Mouse (Mus musculus) stomach, postnatal 0 days (tissue): ENCODE measurements around the gene Fbh1. TPM values are rescaled to one million over a fixed set of nuclear protein-coding genes. Genes with fewer than 3 reads are reported as not detected.

Experiments
- ATAC-seq: fragments of 200-750 bp; cut with Nextera tagmentation; 2 replicates; pipeline ENCODE4 v1.8.0; 2017; ENCODE audit not compliant: low FRiP score, low TSS enrichment
- DNase-seq: peaks from one replicate; pipeline ENCODE4 v3.0.0-alpha.2; 2016; ENCODE audit warnings: low spot score
- H3K27ac ChIP-seq: fragments of 300-500 bp; sonication (generic); replicated peaks from 2 replicates; pipeline ENCODE4 v1.5.1; 2014; ENCODE audit warnings: mild to moderate bottlenecking, control low read depth
- H3K27me3 ChIP-seq: fragments of 300-500 bp; sonication (generic); 2 replicates; pipeline ENCODE4 v1.6.1; 2014; ENCODE audit warnings: low read length; ENCODE audit not compliant: control insufficient read depth, insufficient read depth
- H3K36me3 ChIP-seq: fragments of 300-500 bp; sonication (generic); 2 replicates; pipeline ENCODE4 v1.6.1; 2014; ENCODE audit warnings: low read length, mixed read lengths; ENCODE audit not compliant: control insufficient read depth, insufficient read depth
- H3K4me1 ChIP-seq: fragments of 300-500 bp; sonication (generic); replicated peaks from 2 replicates; pipeline ENCODE4 v1.6.1; 2014; ENCODE audit warnings: antibody characterized with exemption; ENCODE audit not compliant: control insufficient read depth, insufficient read depth
- H3K4me2 ChIP-seq: fragments of 300-500 bp; sonication (generic); replicated peaks from 2 replicates; pipeline ENCODE4 v1.6.1; 2014; ENCODE audit warnings: low read depth, mild to moderate bottlenecking, control low read depth, moderate library complexity
- H3K4me3 ChIP-seq: fragments of 300-500 bp; sonication (generic); 2 replicates; pipeline ENCODE4 v1.5.1; 2014; ENCODE audit warnings: low read depth, low read length, control low read depth
- H3K9ac ChIP-seq: fragments of 300-500 bp; sonication (generic); 2 replicates; pipeline ENCODE4 v1.6.1; 2014; ENCODE audit warnings: mild to moderate bottlenecking, low read length, control low read depth, mixed read lengths
- H3K9me3 ChIP-seq: fragments of 300-500 bp; sonication (generic); 2 replicates; pipeline ENCODE4 v1.6.1; 2016; ENCODE audit warnings: low read length; ENCODE audit not compliant: control insufficient read depth
- CTCF ChIP-seq: IDR thresholded peaks from 2 replicates; pipeline ENCODE4 v1.5.1; 2016; ENCODE audit warnings: antibody characterized with exemption, low read depth, mild to moderate bottlenecking, moderate library complexity
- EP300 ChIP-seq: optimal IDR thresholded peaks from 2 replicates; pipeline ENCODE3; 2016; ENCODE audit warnings: antibody characterized with exemption
- WGBS: fragments of 180-500 bp; shearing (Covaris S2); extraction: QIAGEN DNeasy Blood & Tissue Kit; methylation state at CpG from one replicate; pipeline ENCODE4 v1.1.7; 2014; 5-methylcytosine and 5-hydroxymethylcytosine counted together
- polyA plus RNA-seq: library from polyadenylated mRNA; unstranded; fragments of >200 nt; fragmentation: Nextera tagmentation; extraction: Ambion mirVana; gene quantifications from 2 replicates; pipeline ENCODE4 v1.2.1, GENCODE M21; 2015

Gene Fbh1
- polyA plus RNA-seq, 1 experiment from 2014 or later = 53.3 TPM

GRCm38 (mm10) chr2:11735853-11736252 is 41.5 kb downstream of the Fbh1 start:
- 80% methylated on average over 6 of the region's 6 CpGs for WGBS
- H3K4me1 ChIP-seq = no peaks in the 10 kb centered on the region
- no peak overlapping the region for H3K9ac ChIP-seq
- H3K27ac ChIP-seq = no peak overlapping the region
- H3K4me2 ChIP-seq = no peak overlapping the region
- H3K9me3 ChIP-seq = no peaks in the 10 kb centered on the region
- no peak for TF ChIP-seq CTCF
- no peak for TF ChIP-seq EP300
- H3K27me3 ChIP-seq = no peaks in the 10 kb centered on the region
- 0 out of 2 replicates have a peak, but pooled peaks cover 2% of the 10 kb centered on the region for H3K36me3 ChIP-seq
- H3K4me3 ChIP-seq = no peak overlapping the region
- ATAC-seq (no peak), DNase-seq (no peak)

DNA sequence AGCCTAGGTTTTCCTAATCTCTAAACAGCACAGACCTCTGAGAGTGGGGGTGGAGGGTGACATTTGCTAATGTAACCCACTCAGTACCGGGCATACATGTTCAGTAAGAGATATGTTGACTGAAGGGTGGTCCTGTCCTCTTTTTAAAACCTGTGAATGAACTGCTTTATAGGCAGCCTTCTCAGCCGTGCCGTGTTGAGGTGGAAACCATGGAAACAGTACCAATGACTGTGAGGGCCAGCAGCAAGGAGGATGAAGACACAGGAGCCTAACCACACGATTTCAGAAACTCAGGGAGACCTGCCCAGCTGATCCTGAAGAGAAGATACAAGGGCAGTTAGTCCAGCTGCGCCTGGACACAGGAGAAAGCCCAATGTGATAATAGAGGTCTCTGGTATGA is 44.4 kb downstream of the Fbh1 start:
- Histone ChIP-seq H3K27me3 (no peaks in the 10 kb centered on the region), H3K4me3 (no peak overlapping the region), H3K36me3 (no peaks in the 10 kb centered on the region), H3K4me1 (no peaks in the 10 kb centered on the region), H3K4me2 (no peak overlapping the region), H3K9me3 (no peaks in the 10 kb centered on the region), H3K27ac (no peak overlapping the region), H3K9ac (no peak overlapping the region)
- TF ChIP-seq CTCF = no peak
- TF ChIP-seq EP300 = no peak
- no peak for ATAC-seq
- WGBS = 75% methylated on average over 5 of the region's 5 CpGs
- DNase-seq = no peak

- WGBS = 55% methylated on average over 3 of the region's 3 CpGs
- Histone ChIP-seq H3K4me2 (no peak overlapping the region), H3K9me3 (no peaks in the 10 kb centered on the region), H3K27me3 (no peaks in the 10 kb centered on the region), H3K4me1 (no peaks in the 10 kb centered on the region), H3K27ac (no peak overlapping the region), H3K4me3 (no peak overlapping the region), H3K9ac (no peak overlapping the region), H3K36me3 (no peaks in the 10 kb centered on the region)
- TF ChIP-seq CTCF = no peak
- no peak for TF ChIP-seq EP300
- DNase-seq = no peak
- no peak for ATAC-seq
Measured at GRCm38 (mm10) chr2:11729091-11729490, 48.3 kb downstream of the Fbh1 start.

DNA sequence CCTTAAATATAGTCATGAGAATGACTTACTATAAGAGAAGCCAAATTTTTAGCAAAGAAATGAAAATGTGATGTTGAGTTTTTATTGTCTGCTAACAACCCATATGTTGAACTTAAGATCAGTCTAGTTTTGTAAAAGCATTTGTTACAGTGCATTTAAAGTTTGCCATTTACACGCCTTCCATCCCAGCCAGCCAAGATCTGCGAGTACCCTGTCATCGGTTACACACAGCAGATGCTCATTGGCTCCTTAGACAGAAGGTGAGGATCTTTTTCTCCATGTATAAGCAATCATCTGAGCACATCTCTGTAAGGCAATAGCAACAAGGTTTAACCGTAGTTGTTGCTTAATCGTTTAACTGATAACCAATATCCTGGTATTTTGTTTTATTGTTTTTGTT is 49.8 kb downstream of the Fbh1 start:
- Histone ChIP-seq H3K9me3 (no peaks in the 10 kb centered on the region), H3K4me1 (no peaks in the 10 kb centered on the region), H3K27ac (no peak overlapping the region), H3K27me3 (no peaks in the 10 kb centered on the region), H3K4me3 (no peak overlapping the region), H3K36me3 (no peaks in the 10 kb centered on the region), H3K4me2 (no peak overlapping the region), H3K9ac (no peak overlapping the region)
- no peak for ATAC-seq
- TF ChIP-seq EP300 (no peak), CTCF (no peak)
- WGBS = 84% methylated on average over 5 of the region's 5 CpGs
- DNase-seq = no peak

DNA sequence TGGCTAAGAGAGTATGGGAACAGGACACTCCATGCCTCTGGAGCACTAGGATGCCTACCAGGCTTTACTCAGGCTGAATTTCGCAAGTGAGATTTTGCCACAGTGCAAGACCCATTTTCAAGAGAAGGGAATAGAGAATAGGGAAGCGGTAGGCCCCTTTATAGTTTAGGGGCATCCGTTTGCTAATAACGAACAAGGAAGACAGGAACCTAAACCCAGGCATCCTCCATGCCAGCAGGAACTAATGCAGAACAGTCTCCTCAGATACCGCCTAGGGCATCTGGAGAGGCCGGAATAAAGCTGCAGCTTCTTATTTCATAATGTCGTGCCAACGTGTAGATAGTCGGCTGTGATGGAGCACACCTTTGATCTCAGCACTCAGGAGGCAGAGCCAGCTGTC is 54.8 kb downstream of the Fbh1 start:
- no peak overlapping the region for H3K27ac ChIP-seq
- 83% methylated on average over 9 of the region's 9 CpGs for WGBS
- no peak for DNase-seq

DNA sequence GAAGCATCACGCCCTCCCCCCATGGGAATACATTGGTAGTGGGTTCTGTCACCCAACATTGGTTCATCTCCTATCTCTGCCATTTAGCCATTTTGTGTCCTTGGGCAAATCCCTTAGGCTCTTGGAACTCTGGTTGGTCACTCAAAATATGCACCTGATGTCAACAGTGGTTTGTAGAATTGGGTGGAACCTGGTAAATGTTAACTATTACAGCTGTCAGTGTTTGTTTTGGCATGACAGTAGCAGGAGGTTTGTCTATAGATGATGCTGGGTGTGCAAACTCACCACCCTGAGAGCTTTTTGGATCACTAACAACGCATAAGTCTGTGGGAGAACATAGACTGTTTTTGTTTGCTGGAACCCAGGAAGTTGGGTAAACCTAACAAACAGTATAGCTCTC is 58.8 kb downstream of the Fbh1 start:
- no peaks in the 10 kb centered on the region for H3K9me3 ChIP-seq
- H3K4me1 ChIP-seq = no peaks in the 10 kb centered on the region
- H3K4me2 ChIP-seq = no peak overlapping the region
- no peaks in the 10 kb centered on the region for H3K36me3 ChIP-seq
- H3K9ac ChIP-seq = no peak overlapping the region
- TF ChIP-seq CTCF = no peak
- no peak for TF ChIP-seq EP300
- DNase-seq = no peak
- no peak overlapping the region for H3K27ac ChIP-seq
- no peak for ATAC-seq
- H3K27me3 ChIP-seq = no peaks in the 10 kb centered on the region
- WGBS = 75% methylated on average over 2 of the region's 2 CpGs
- H3K4me3 ChIP-seq = no peak overlapping the region

More for the DNA sequence above, 54.8 kb downstream of the Fbh1 start:
- H3K27me3 ChIP-seq = no peaks in the 10 kb centered on the region
- H3K9ac ChIP-seq = no peak overlapping the region
- H3K36me3 ChIP-seq = no peaks in the 10 kb centered on the region
- no peak for ATAC-seq
- no peaks in the 10 kb centered on the region for H3K9me3 ChIP-seq
- H3K4me2 ChIP-seq = no peak overlapping the region
- no peak overlapping the region for H3K4me3 ChIP-seq
- TF ChIP-seq CTCF (no peak), EP300 (no peak)
- H3K4me1 ChIP-seq = no peaks in the 10 kb centered on the region

DNA sequence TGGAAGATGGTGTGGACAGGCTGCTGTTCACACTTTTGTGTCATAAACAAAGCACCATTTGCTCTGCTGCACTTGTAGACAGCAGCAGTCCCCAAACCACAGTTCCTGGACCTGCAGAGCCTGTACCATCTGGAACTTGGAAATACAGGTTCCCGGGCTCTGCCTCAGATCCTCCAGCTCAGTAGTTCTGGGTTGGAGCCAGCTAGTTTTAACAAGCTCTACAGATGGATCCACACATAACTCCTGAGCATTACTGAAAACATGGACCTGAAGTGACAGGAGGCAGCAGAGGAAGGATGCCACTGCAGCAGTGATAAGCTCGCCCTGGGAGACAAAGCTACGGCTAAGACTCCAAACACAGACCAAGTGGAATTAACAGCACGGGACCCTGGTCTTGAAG is 62.8 kb downstream of the Fbh1 start:
- TF ChIP-seq CTCF = no peak
- no peak for TF ChIP-seq EP300
- Histone ChIP-seq H3K27ac (no peak overlapping the region), H3K9me3 (no peaks in the 10 kb centered on the region)

More for the DNA sequence above, 62.8 kb downstream of the Fbh1 start:
- no peak for DNase-seq
- no peak overlapping the region for H3K9ac ChIP-seq
- no peaks in the 10 kb centered on the region for H3K4me1 ChIP-seq
- ATAC-seq = no peak
- WGBS = 79% methylated on average over 4 of the region's 4 CpGs
- H3K4me3 ChIP-seq = no peak overlapping the region
- no peak overlapping the region for H3K4me2 ChIP-seq
- H3K36me3 ChIP-seq = no peaks in the 10 kb centered on the region
- H3K27me3 ChIP-seq = no peaks in the 10 kb centered on the region
